Mouse (Mus musculus) induced T-regulatory cell, adult 2 months (primary cell): ENCODE results near the gene Olfr835.

Source experiments
- DNase-seq: peaks from one replicate; pipeline ENCODE4 v3.0.0-alpha.2; 2012; ENCODE audit warnings: low read depth

Gene Olfr835

GRCm38 (mm10) chr9:19032435-19032834 is at the start of gene Olfr835:
Olfr835 (plus strand) TSS chr9:19032735.
- DNase-seq: no peak

GRCm38 (mm10) chr9:18987690-18988089 is 44.8 kb upstream of the Olfr835 start, which contains the start of gene Olfr834:
Olfr834 (plus strand) TSS chr9:18987990.
- DNase-seq: no peak

GRCm38 (mm10) chr9:19084986-19085385 is 52.5 kb downstream of the Olfr835 start:
- DNase-seq: no peak
